Mouse (Mus musculus) cerebellum, adult 2 months (tissue): ENCODE results near the gene Cbarp.

Source experiments
- CTCF ChIP-seq: fragments of 200-500 bp; IDR thresholded peaks from 2 replicates; pipeline ENCODE4 v1.5.1; 2011; ENCODE audit warnings: low read depth, mild to moderate bottlenecking, control low read depth, low read length, moderate library complexity, borderline replicate concordance; ENCODE audit not compliant: insufficient read depth
- POLR2A ChIP-seq: fragments of 200-500 bp; IDR thresholded peaks from 2 replicates; pipeline ENCODE4 v1.6.1; 2011; ENCODE audit warnings: low read length, control low read depth, borderline replicate concordance; ENCODE audit not compliant: insufficient read depth

DNA sequence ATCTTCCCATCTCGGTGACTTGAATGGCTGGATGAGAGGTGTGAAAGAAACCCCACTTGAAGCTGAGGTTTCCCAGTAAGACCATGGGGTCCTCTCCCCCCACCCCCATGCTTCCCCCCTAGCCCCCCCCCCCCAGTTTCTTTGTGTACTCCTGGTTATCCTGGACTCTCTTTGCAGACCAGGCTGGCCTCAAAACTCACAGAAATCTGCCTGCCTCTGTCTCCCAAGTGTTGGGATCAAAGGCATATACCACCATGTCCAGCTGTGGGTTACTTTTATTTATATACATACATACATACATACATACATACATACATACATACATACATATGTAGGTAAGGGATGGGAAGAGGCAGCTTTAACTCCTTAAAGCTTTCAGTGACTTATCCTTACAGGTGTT lies 28.4 kb upstream of the Cbarp start:
- no peak for TF ChIP-seq POLR2A
- TF ChIP-seq CTCF = no peak
